Mouse (Mus musculus) liver, embryonic 13.5 days (tissue): ENCODE measurements around the gene Usp25. TPM values are rescaled to one million over a fixed set of nuclear protein-coding genes. Genes with fewer than 3 reads are reported as not detected.

Source experiments
- ATAC-seq: fragments of 200-750 bp; cut with Nextera tagmentation; 2 replicates; pipeline ENCODE4 v1.8.0; 2017; ENCODE audit warnings: low read depth, mild to moderate bottlenecking, moderate number of reproducible peaks, moderate library complexity
- DNase-seq: peaks from one replicate; pipeline ENCODE4 v3.0.0; 2022
- H3K27ac ChIP-seq: fragments of 300-500 bp; sonication (generic); 2 replicates; pipeline ENCODE4 v1.5.1; 2015; ENCODE audit warnings: moderate library complexity, mild to moderate bottlenecking, inconsistent platforms
- H3K27me3 ChIP-seq: fragments of 300-500 bp; sonication (generic); 2 replicates; pipeline ENCODE4 v1.6.1; 2015; ENCODE audit warnings: mild to moderate bottlenecking, inconsistent platforms
- H3K36me3 ChIP-seq: fragments of 300-500 bp; sonication (generic); 2 replicates; pipeline ENCODE4 v1.6.1; 2015; ENCODE audit warnings: mild to moderate bottlenecking, inconsistent platforms
- H3K4me1 ChIP-seq: fragments of 300-500 bp; sonication (generic); replicated peaks from 2 replicates; pipeline ENCODE4 v1.6.1; 2015; ENCODE audit warnings: inconsistent platforms
- H3K4me2 ChIP-seq: fragments of 300-500 bp; sonication (generic); 2 replicates; pipeline ENCODE4 v1.6.1; 2015; ENCODE audit warnings: inconsistent platforms, mild to moderate bottlenecking, moderate library complexity
- H3K4me3 ChIP-seq: fragments of 300-500 bp; sonication (generic); replicated peaks from 2 replicates; pipeline ENCODE4 v1.5.1; 2015; ENCODE audit warnings: mild to moderate bottlenecking, inconsistent platforms
- H3K9ac ChIP-seq: fragments of 300-500 bp; sonication (generic); 2 replicates; pipeline ENCODE4 v1.6.1; 2015; ENCODE audit warnings: mild to moderate bottlenecking, inconsistent platforms
- H3K9me3 ChIP-seq: fragments of 300-500 bp; sonication (generic); replicated peaks from 2 replicates; pipeline ENCODE4 v1.6.1; 2016; ENCODE audit warnings: inconsistent platforms
- WGBS: fragments of 180-500 bp; shearing (Covaris S2); methylation state at CpG from one replicate; pipeline ENCODE4 v1.1.7; 2015; ENCODE audit not compliant: insufficient replicate concordance; 5-methylcytosine and 5-hydroxymethylcytosine counted together
- polyA plus RNA-seq: library from polyadenylated mRNA; unstranded; fragments of >200 nt; fragmentation: Nextera tagmentation; extraction: Ambion mirVana; gene quantifications from 2 replicates; pipeline ENCODE4 v1.2.1, GENCODE M21; 2015

The Usp25 gene
- polyA plus RNA-seq, 1 experiment from 2014 or later, result 37.1 TPM

DNA sequence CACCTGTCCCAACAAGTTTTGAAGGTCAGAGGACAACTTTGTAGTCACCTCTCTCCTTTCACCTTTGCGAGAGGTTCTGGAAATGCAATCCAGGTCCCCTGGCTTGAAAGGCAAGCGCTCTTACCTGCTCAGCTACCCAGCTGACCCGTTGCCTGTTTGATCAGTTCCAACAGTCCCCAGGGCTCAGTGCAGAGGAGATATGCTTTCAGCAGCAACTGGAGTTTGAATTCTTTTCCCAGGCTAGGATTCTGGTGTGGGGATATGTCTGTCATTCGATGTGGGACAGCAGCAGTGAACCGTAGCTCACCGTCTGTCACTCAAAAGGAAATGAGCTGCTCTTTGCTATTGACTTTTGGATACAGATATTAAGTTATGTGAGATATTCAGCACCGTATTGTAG, 4.4 kb downstream of the Usp25 start:
- H3K4me1 ChIP-seq, result peaks cover 55% of the 10 kb centered on the region
- ATAC-seq (no peak), DNase-seq (no peak)
- peak overlapping the region; percentile 49 for H3K9ac ChIP-seq
- H3K27ac ChIP-seq, result peak overlapping the region; percentile 53
- 72% methylated on average over 7 of the region's 7 CpGs for WGBS
- no peaks in the 10 kb centered on the region for H3K9me3 ChIP-seq
- H3K27me3 ChIP-seq, result no peaks in the 10 kb centered on the region
- peaks cover 7% of the 10 kb centered on the region for H3K36me3 ChIP-seq
- peak overlapping the region; percentile 38 for H3K4me2 ChIP-seq
- peak overlapping the region; percentile 14 for H3K4me3 ChIP-seq

DNA sequence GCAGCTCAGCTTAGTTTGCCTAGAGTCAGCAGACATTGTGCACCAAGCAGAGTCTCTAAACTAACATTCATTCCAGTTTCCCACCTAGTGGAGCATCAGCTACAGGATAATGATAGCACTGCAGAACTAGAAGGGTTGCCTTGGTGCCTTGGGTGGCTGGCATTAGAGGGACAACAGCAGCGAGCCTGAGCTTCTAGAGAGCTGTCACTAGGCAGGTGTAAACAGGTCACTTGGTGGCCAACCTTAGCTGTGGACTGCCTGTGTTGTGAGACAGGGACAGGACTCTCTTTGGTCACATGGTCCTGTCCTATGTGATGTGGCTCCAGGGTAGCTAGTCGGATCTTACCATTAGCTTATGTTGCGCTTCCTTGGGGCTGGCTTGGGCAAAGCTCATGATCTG, 6.7 kb downstream of the Usp25 start:
- 61% methylated on average over 3 of the region's 3 CpGs for WGBS
- H3K4me3 ChIP-seq, result peak overlapping the region; percentile 1
- peak overlapping the region; percentile 49 for H3K4me2 ChIP-seq
- H3K36me3 ChIP-seq, result peaks cover 19% of the 10 kb centered on the region
- ATAC-seq (peak; percentile 38; the same call in 1 of the 2 replicates), DNase-seq (no peak)
- H3K9ac ChIP-seq, result peak overlapping the region; percentile 53
- H3K4me1 ChIP-seq, result peaks cover 73% of the 10 kb centered on the region
- no peaks in the 10 kb centered on the region for H3K9me3 ChIP-seq
- H3K27ac ChIP-seq, result peak overlapping the region; percentile 79
- H3K27me3 ChIP-seq, result no peaks in the 10 kb centered on the region

- H3K9me3 ChIP-seq, result no peaks in the 10 kb centered on the region
- peak overlapping the region; percentile 52 for H3K9ac ChIP-seq
- H3K27ac ChIP-seq, result peak overlapping the region; percentile 77
- H3K4me3 ChIP-seq, result peak overlapping the region; percentile 0; the same call in 1 of the 2 replicates
- peaks cover 19% of the 10 kb centered on the region for H3K36me3 ChIP-seq
- H3K4me1 ChIP-seq, result peaks cover 87% of the 10 kb centered on the region
- no peaks in the 10 kb centered on the region for H3K27me3 ChIP-seq
- ATAC-seq, result peak; percentile 21; the same call in 1 of the 2 replicates
- peak overlapping the region; percentile 44 for H3K4me2 ChIP-seq
- no peak for DNase-seq
- WGBS, result 47% methylated on average over 7 of the region's 7 CpGs
Observed at GRCm38 (mm10) chr16:77023627-77024379, 10.3 kb downstream of the Usp25 start.

DNA sequence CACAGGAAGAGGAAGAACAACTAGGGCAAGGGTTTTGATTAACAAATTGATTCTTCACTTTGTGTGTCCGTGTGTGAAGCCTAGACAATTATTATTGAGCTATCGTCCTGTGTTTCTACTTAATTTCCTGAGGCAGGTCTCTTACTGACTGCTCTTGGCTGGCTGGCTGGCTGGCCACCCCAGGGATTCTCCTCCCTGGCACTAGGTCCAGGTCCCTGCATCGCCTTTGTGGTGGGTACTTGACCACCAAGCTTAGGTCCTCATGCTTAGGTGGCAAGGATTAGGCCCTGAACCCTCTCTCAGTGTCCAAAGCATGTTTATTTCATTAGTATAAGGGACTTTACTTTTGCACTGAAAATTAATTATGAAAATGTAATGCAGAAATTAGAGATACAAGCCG, 12.6 kb downstream of the Usp25 start:
- Histone ChIP-seq H3K27me3 (no peaks in the 10 kb centered on the region), H3K27ac (peak overlapping the region; percentile 99), H3K36me3 (peaks cover 19% of the 10 kb centered on the region), H3K9ac (peak overlapping the region; percentile 71), H3K4me3 (0 out of 2 replicates have a peak overlapping the region, but pooled peaks have one; percentile 7), H3K4me2 (peak overlapping the region; percentile 56), H3K9me3 (no peaks in the 10 kb centered on the region), H3K4me1 (peaks cover 92% of the 10 kb centered on the region)
- WGBS, result 70% methylated on average over 4 of the region's 4 CpGs
- DNase-seq (no peak), ATAC-seq (no peak)

DNA sequence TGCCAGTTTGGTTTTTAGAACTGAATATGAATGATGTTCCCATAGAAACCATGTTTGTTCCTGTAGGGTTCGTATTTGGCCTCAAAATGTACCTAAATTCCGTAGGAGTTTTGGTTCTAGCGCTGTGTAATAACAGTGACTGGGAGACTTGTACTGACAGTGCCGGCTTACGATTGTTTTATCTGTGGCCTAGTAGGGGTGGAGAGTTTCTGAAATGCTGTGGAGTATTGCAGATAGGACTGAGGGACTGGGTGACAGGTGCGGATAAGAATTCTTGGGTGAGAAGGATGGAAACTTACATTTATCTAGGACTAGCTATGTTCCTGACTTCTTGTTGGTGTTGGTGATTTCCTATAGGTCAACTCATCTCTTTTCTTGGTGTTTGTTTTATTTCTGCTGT, 13.4 kb downstream of the Usp25 start:
- ATAC-seq (peak; percentile 92), DNase-seq (peak; percentile 84)
- WGBS, result 20% methylated on average over 6 of the region's 6 CpGs
- Histone ChIP-seq H3K9ac (peak overlapping the region; percentile 79), H3K27me3 (no peaks in the 10 kb centered on the region), H3K4me1 (peaks cover 86% of the 10 kb centered on the region), H3K4me2 (peak overlapping the region; percentile 75), H3K9me3 (no peaks in the 10 kb centered on the region), H3K36me3 (peaks cover 19% of the 10 kb centered on the region), H3K27ac (peak overlapping the region; percentile 99), H3K4me3 (peak overlapping the region; percentile 50)

DNA sequence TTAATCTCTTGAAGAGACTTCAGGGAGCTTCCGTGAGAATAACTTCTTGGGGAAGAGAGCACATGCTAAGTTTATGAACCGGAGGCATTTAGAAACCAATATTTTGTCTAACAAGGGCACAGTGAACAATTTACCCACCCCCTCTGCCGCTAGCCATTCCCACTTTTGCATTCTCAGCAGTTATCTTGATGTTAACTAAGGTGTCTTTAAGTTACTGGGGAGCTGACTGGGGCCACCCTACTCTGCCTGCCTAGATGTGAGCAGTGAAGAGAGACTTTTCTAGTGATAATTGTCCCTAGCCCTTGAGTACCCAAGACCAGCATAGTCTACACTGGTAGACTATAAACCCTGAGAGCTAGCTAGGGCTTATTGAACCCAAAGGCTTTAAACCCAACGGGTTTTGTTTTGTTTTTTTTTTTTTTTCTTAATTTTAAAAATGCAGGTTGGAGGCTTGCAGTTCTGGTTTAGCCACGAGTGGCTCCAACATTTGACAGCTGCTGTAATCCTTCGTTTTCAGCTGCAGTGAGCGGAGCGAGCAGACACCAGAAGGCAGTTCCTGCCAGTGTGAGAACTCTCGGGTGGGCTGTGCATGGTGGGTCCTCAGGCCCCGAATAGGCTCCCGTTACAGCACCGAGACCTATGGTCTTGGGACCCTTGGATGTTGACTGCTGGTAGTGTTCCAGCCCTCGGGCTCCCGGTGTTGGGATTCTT, 14.6 kb downstream of the Usp25 start:
- Histone ChIP-seq H3K9ac (peak overlapping the region; percentile 79), H3K4me1 (peaks cover 78% of the 10 kb centered on the region), H3K27me3 (no peaks in the 10 kb centered on the region), H3K27ac (peak overlapping the region; percentile 99), H3K9me3 (no peaks in the 10 kb centered on the region), H3K4me3 (peak overlapping the region; percentile 50), H3K4me2 (peak overlapping the region; percentile 75), H3K36me3 (peaks cover 26% of the 10 kb centered on the region)
- DNase-seq (peak; percentile 26), ATAC-seq (peak; percentile 58)
- 36% methylated on average over 14 of the region's 14 CpGs for WGBS

GRCm38 (mm10) chr16:77028687-77029417, 15.3 kb downstream of the Usp25 start:
- 24% methylated on average over 10 of the region's 10 CpGs for WGBS
- ATAC-seq, result peak; percentile 63

GRCm38 (mm10) chr16:77030435-77030834, 16.9 kb downstream of the Usp25 start:
- no peak overlapping the region; the same call in 1 of the 2 replicates for H3K4me3 ChIP-seq
- ATAC-seq (no peak), DNase-seq (no peak)
- peak overlapping the region; percentile 79; the same call in 1 of the 2 replicates for H3K9ac ChIP-seq
- 8% methylated on average over 2 of the region's 2 CpGs for WGBS
- peak overlapping the region; percentile 99 for H3K27ac ChIP-seq
- peaks cover 35% of the 10 kb centered on the region for H3K36me3 ChIP-seq
- H3K27me3 ChIP-seq, result no peaks in the 10 kb centered on the region
- no peaks in the 10 kb centered on the region for H3K9me3 ChIP-seq
- peaks cover 63% of the 10 kb centered on the region for H3K4me1 ChIP-seq
- H3K4me2 ChIP-seq, result peak overlapping the region; percentile 75

More at GRCm38 (mm10) chr16:77028687-77029417, 15.3 kb downstream of the Usp25 start:
- H3K27ac ChIP-seq, result peak overlapping the region; percentile 99
- H3K4me3 ChIP-seq, result peak overlapping the region; percentile 50
- H3K27me3 ChIP-seq, result no peaks in the 10 kb centered on the region
- peaks cover 34% of the 10 kb centered on the region for H3K36me3 ChIP-seq
- H3K9me3 ChIP-seq, result no peaks in the 10 kb centered on the region
- DNase-seq, result peak; percentile 39
- H3K4me2 ChIP-seq, result peak overlapping the region; percentile 75
- H3K4me1 ChIP-seq, result peaks cover 73% of the 10 kb centered on the region
- H3K9ac ChIP-seq, result peak overlapping the region; percentile 79

GRCm38 (mm10) chr16:77034329-77034728, 20.8 kb downstream of the Usp25 start:
- Histone ChIP-seq H3K36me3 (peaks cover 65% of the 10 kb centered on the region), H3K9ac (no peak overlapping the region)

DNA sequence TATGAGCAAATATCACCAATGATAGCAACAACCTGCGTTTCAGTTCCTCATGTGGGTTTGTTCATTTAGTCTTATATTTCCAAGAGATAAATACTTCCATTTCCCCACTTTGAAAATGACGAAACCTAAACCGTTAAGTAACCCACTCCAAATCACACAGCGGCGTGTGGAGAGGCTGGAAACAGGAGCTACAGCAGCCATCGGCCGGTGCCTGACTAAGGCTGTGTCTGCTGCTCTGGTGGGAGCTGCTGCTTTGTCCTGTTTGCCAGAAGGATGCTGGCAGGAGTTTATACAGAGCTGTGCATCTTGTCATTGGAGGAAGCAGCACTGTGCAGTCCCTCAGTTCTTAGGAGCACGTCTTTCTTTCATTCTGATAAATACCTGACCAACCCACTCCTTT, 21.2 kb downstream of the Usp25 start:
- no peak for DNase-seq
- peaks cover 68% of the 10 kb centered on the region for H3K36me3 ChIP-seq
- no peaks in the 10 kb centered on the region for H3K9me3 ChIP-seq

More at GRCm38 (mm10) chr16:77034329-77034728, 20.8 kb downstream of the Usp25 start:
- Histone ChIP-seq H3K4me2 (no peak overlapping the region), H3K4me3 (no peak overlapping the region), H3K27me3 (no peaks in the 10 kb centered on the region), H3K4me1 (peaks cover 30% of the 10 kb centered on the region), H3K27ac (no peak overlapping the region), H3K9me3 (no peaks in the 10 kb centered on the region)
- ATAC-seq (no peak), DNase-seq (no peak)
- WGBS, result 93% methylated on average over 5 of the region's 5 CpGs

GRCm38 (mm10) chr16:77041573-77041972, 28.1 kb downstream of the Usp25 start:
- Histone ChIP-seq H3K27me3 (no peaks in the 10 kb centered on the region), H3K9me3 (no peaks in the 10 kb centered on the region), H3K4me1 (peaks cover 21% of the 10 kb centered on the region), H3K9ac (no peak overlapping the region), H3K27ac (no peak overlapping the region), H3K4me3 (no peak overlapping the region), H3K4me2 (no peak overlapping the region), H3K36me3 (peaks cover 53% of the 10 kb centered on the region)
- DNase-seq (no peak), ATAC-seq (peak; percentile 37; the same call in 1 of the 2 replicates)
- WGBS, result 85% methylated on average over 5 of the region's 5 CpGs

More for the DNA sequence above, 21.2 kb downstream of the Usp25 start:
- Histone ChIP-seq H3K9ac (no peak overlapping the region), H3K4me3 (no peak overlapping the region), H3K4me2 (no peak overlapping the region), H3K27me3 (no peaks in the 10 kb centered on the region), H3K4me1 (peaks cover 26% of the 10 kb centered on the region), H3K27ac (no peak overlapping the region)
- WGBS, result 82% methylated on average over 8 of the region's 8 CpGs
- ATAC-seq, result no peak
